Mouse (Mus musculus) brown adipose tissue, adult 24 weeks (tissue): ENCODE results near the gene Foxp4. TPM values are rescaled to one million over a fixed set of nuclear protein-coding genes. Genes with fewer than 3 reads are reported as not detected.
A peak's percentile ranks its signal among the peaks of the same experiment; 100 is the strongest.

Source experiments
- H3K27ac ChIP-seq: fragments of 200-500 bp; replicated peaks from 2 replicates; pipeline ENCODE4 v1.5.1; 2012; ENCODE audit warnings: low read depth, mild to moderate bottlenecking, low read length
- H3K4me1 ChIP-seq: fragments of 200-500 bp; 2 replicates; pipeline ENCODE4 v1.6.1; 2012; ENCODE audit warnings: low read length, mixed read lengths; ENCODE audit not compliant: control insufficient read depth, insufficient read depth, insufficient read length
- H3K4me3 ChIP-seq: fragments of 200-500 bp; 2 replicates; pipeline ENCODE4 v1.5.1; 2012; ENCODE audit warnings: low read depth, mild to moderate bottlenecking, low read length, moderate library complexity; ENCODE audit not compliant: insufficient read depth
- polyA plus RNA-seq: library from polyadenylated mRNA; stranded (reverse); fragments of >200 nt; gene quantifications from 2 replicates; pipeline ENCODE4 v1.2.4, GENCODE M21; 2012; ENCODE audit not compliant: missing spikeins, insufficient read depth, insufficient read length

Foxp4 gene
- polyA plus RNA-seq, 1 experiment: 9.2 TPM

DNA sequence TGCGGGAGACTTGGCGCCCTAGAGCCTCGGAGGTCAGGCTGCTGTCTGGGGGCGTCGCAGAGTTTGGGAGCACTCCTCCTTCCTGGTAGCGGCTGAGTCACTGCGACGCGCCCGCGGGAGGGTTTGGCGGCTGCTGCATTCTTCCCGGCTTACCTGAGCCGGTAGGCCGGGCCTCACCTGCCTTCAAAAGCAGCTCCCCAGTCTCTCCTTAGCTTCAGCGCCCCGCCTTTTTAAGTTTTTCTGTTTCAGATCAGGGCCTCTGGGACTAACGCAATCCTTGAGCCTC lies 90.0 kb downstream of the Foxp4 start, which contains the start of gene Mdfi:
TSS of gene Mdfi (minus strand) at position 210 of the 286 bp plus-strand sequence.
- Histone ChIP-seq H3K4me3 (peak within 1 kb of the TSS; percentile 51), H3K4me1 (peaks cover 2% of the 10 kb centered on the region; the same call in 1 of the 2 replicates), H3K27ac (no peak within 1 kb of the TSS)

DNA sequence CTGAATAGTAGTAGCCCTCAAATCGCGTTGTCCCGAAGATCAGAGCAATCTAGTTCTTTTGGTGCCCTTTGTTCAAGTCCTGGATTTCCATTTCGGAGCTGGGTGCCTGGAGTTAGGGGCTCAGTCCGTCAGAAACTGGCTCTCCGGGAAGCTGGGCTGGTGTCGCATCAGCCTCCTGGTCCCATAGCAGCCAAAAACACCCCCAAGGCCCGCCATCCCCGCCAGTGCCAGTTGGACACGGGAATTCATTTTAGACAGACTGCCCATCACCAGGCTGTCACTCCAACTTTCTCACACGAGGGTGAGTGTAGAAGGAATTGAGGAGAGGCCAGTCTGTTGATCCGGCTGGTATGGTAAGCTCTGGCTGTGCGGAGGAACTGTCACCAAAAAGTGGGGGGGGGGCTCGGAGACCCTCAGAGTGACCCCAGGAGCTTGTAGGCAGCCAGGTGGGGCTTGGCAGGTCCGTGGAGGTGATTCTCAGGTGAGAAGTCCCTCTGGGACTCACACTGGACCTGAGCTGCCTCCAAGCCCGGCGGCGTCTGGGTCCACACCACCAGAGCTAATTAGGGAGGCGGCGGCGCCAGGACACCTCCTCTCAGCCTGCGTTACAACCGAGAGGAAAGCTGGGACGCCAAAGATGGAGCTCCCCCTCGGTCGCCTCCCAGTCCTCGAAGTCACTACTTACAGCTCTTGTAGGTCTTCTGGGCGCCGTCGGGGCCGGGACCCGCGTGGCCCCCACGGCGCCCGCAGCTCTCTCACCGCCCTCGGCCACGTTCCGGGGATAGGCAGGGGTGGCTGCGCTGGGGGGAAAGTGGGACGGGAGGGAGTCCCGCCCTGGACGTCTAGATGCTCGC lies 90.6 kb downstream of the Foxp4 start:
- Histone ChIP-seq H3K27ac (no peak overlapping the region), H3K4me1 (peaks cover 2% of the 10 kb centered on the region; the same call in 1 of the 2 replicates), H3K4me3 (peak overlapping the region; percentile 51)

DNA sequence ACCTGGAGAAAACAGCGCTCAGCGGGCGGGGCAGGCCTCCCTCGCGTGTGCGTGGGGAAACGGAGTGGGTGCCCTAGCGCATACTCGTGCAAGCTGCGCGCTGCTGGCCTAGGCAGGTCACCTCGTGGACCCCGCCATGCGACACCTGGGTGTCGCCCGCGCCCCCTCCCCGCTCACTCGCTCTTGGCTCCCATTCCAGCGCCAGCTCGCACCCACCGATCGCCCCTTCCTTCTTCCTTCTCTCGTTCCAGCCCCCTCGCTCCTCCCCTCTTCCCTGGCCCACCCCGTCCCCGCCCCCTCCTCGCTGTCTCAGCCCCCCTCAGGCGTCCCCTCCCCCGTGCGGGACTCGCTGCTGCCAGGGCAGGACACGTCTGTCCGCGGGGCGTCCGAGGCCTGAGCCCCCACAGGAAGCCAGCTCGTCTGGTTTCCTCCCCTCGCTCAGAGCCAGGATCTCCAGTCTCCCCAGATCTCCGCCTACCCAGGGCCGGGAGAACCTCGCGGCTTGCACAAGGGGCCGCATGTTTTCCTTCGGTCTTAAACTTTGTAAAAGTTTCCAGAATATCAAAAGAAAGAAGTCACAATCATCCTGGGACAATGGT lies 91.3 kb downstream of the Foxp4 start:
- H3K4me3 ChIP-seq: peak overlapping the region; percentile 51
- H3K4me1 ChIP-seq: peaks cover 2% of the 10 kb centered on the region; the same call in 1 of the 2 replicates
- no peak overlapping the region for H3K27ac ChIP-seq

DNA sequence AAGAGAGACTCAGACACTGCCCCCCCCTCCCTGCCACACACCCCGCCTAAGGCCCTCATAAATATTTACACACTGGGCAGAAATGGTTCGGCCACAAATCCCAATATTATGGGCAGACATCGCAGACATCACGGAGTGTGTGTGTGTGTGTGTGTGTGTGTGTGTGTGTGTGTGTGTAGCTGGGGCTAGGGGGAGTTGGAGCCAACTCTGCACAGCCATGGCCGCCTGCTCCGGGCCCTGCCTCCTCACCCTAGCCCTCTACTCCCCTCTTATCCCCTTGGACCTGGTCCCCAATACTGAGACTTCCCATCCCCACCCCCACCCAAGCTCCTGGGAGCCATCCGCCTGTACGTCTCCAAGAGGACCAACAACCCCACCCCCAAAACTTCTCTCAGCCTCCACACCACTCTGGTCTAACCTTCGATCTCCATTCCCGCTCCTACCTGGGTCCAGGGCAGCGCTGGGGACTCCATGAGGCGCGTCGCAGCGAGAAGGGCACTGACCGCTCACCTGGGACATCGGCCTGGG lies 91.9 kb downstream of the Foxp4 start:
- H3K4me3 ChIP-seq: peak overlapping the region; percentile 51
- H3K4me1 ChIP-seq: peaks cover 2% of the 10 kb centered on the region; the same call in 1 of the 2 replicates
- H3K27ac ChIP-seq: no peak overlapping the region

DNA sequence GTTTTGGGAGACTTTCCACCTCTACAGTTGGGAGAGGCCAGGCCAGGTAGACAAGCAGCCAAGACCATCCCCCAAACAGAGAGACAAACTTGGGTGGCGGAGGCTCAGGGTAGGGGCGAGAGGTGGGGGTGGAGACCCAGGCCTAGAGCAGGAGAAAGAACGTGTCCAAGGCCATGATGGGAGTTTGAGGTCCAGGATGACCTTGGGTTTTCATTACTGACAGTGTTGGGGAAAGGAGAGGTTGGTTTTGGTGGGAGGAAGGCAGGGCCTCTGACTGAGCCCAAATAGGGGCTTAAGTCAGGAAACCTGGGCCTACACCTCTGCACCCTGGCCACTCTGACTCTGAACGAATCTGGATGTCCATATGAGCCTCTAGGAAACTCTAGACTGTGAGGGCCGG lies 92.7 kb downstream of the Foxp4 start:
- no peak overlapping the region for H3K27ac ChIP-seq
- H3K4me1 ChIP-seq: peaks cover 2% of the 10 kb centered on the region; the same call in 1 of the 2 replicates
- no peak overlapping the region for H3K4me3 ChIP-seq

DNA sequence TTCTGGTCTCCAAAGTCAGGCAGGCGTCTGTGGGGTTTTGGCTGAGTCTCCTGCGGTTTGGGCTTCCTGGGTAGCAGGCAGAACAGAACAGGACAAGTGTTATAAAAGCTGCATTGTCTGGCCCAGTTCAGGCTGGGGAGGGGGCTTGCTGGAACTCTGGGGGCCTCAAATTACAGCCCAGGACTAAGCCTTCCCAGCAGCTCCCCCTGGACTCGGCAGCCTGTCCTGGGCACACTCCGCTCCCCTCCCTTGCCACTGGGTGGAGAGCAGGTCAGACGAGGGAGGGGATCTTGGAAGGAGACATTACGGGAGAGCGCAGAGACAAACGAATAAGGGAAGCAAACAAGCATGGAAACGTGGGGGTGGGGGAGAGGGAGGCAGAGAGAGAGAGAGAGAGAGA lies 93.3 kb downstream of the Foxp4 start:
- H3K27ac ChIP-seq: no peak overlapping the region
- peaks cover 2% of the 10 kb centered on the region; the same call in 1 of the 2 replicates for H3K4me1 ChIP-seq
- H3K4me3 ChIP-seq: no peak overlapping the region

DNA sequence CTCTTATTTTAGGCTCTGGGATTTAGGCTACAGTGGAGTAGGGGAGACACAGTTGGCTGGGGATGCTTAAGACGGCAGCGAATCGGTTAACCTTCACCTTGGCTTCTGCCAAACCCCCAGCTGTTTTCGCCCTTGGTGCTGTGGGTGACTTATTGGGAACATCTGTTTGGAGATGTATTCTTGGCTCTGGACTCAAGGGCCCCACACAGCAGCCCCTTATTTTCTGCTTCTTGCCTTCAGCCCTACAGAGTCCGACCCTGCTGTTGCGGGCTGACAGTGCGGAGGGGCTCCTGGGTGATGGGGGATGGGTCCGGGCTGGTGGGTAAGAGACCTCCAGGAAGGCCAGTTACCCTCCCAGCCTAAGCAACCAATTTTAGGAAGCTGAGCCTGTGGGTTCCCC lies 103.1 kb downstream of the Foxp4 start:
- Histone ChIP-seq H3K27ac (no peak overlapping the region), H3K4me1 (no peaks in the 10 kb centered on the region), H3K4me3 (no peak overlapping the region)

DNA sequence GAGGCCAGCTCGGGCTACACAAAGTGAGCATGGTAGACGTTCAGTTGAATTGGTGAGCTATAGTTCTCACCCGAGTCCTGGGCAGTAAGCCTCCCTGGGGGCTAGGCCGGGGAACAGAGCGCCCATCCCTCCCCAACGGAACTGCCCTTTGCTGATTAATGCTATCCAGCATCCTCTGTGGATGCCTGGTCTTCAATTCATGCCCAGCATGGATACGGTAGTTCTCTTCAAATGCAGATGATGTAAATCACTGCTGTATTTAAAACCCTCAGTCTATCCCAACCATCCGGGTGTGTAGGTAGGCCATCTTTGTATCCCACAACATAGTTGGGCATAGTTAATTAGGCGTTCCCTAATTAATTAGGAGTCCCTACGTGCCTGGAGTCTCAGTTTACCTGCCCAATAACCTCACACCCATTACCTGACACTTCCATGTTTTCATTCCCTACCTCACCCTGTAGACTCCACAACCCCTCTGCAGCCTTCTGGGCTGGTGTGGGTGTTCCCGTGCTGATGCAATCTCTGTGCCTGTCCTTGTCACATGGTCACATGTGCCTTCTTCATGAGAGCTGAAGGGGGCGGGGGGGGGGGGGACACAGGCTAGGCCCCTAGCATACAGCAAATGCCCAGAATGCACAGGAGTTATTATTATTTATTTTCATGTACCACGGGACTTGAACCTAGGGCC lies 106.3 kb downstream of the Foxp4 start:
- H3K4me3 ChIP-seq: no peak overlapping the region
- no peaks in the 10 kb centered on the region for H3K4me1 ChIP-seq
- H3K27ac ChIP-seq: no peak overlapping the region

Other genes with a start within 250 kb of the Foxp4 start
- 306 and 307 TPM in 2 replicates for gene Tomm6, start 236.3 kb downstream of the Foxp4 start, polyA plus RNA-seq
- 1.3 and 3.4 TPM in 2 replicates for gene Frs3, start 235.6 kb downstream of the Foxp4 start, polyA plus RNA-seq
- gene Gm21981, start 230.2 kb downstream of the Foxp4 start, polyA plus RNA-seq: 1.3 TPM in 1 of 2 replicates, not detected in the other
- 3.5 and 3.6 TPM in 2 replicates for gene Prickle4, start 229.9 kb downstream of the Foxp4 start, polyA plus RNA-seq
- gene Pgc, start 197.8 kb downstream of the Foxp4 start, polyA plus RNA-seq: not detected in 2 replicates
- 8.7 and 14.8 TPM in 2 replicates for gene Tfeb, start 187.6 kb downstream of the Foxp4 start, polyA plus RNA-seq
- gene Mdfi, start 90.0 kb downstream of the Foxp4 start, polyA plus RNA-seq: not detected in 2 replicates
- not detected in 2 replicates for gene 1700122O11Rik, start 113.6 kb upstream of the Foxp4 start, polyA plus RNA-seq
- not detected in 2 replicates for gene 1700067P10Rik, start 164.7 kb upstream of the Foxp4 start, polyA plus RNA-seq
- gene 9830107B12Rik, start 221.6 kb upstream of the Foxp4 start, polyA plus RNA-seq: not detected in 2 replicates
- gene A530064D06Rik, start 242.6 kb upstream of the Foxp4 start, polyA plus RNA-seq: not detected in 2 replicates